Mouse (Mus musculus): ENCODE data around the gene Ndufs5.

Ndufs5 gene

GRCm38 (mm10) chr4:123712431-123712830 is 5.6 kb downstream of the Ndufs5 start:
- ChIA-PET POLR2A (interaction anchor here in 2 of 4 experiments (1.1 to 1.3 kb wide), 2 partner anchors 10 to 22 kb away, joined by 3 to 4 read pairs; no protein-coding TSS in a partner anchor), CTCF (no interaction called here)

- POLR2A ChIA-PET = interaction anchor here in 2 of 4 experiments (0.6 to 2.0 kb wide), 3 partner anchors 21 to 41 kb away, joined by 3 to 4 read pairs (median 4); no protein-coding TSS in a partner anchor
- CTCF ChIA-PET = no interaction called here
Observed at GRCm38 (mm10) chr4:123707340-123707739, 10.7 kb downstream of the Ndufs5 start.

GRCm38 (mm10) chr4:123705340-123705739 is 12.7 kb downstream of the Ndufs5 start:
- CTCF ChIA-PET = interaction anchor here in 1 of 4 experiments (0.7 to 0.9 kb wide), 2 partner anchors 16 to 39 kb away, joined by 3 read pairs; no protein-coding TSS in a partner anchor
- POLR2A ChIA-PET = interaction anchor here in 2 of 4 experiments (1.1 to 1.6 kb wide), 3 partner anchors 15 to 31 kb away, joined by 3 to 4 read pairs (median 3); no protein-coding TSS in a partner anchor

DNA sequence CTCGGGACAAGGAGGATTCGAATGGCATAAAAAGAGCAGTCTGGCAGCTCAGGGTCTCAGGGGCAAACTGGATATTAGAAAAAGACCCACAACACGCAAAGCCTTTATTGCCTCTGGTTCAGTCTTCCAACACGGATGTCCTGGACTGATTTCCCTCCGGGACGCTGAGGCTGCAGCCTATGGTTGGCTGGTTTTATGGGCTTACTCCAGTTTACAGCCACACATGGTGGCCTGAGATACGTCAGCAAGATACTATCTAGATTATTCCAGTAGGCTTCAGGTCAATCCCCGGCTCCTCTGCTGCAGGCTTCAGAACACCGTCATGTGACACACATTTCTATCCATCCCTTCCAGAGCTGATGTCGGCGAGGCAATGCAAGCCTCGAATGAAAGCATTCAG is 24.6 kb downstream of the Ndufs5 start:
- CTCF ChIA-PET = no interaction called here
- POLR2A ChIA-PET = interaction anchor here in 2 of 4 experiments (1.0 to 3.9 kb wide), 2 partner anchors 26 to 27 kb away, joined by 3 to 19 read pairs; no protein-coding TSS in a partner anchor

- CTCF ChIA-PET = no interaction called here
- POLR2A ChIA-PET = interaction anchor here in 2 of 4 experiments (0.8 to 3.9 kb wide), 8 partner anchors 11 to 108 kb away, joined by 3 to 22 read pairs (median 12); no protein-coding TSS in a partner anchor
Observed at GRCm38 (mm10) chr4:123692071-123692470, 25.9 kb downstream of the Ndufs5 start.

- CTCF ChIA-PET = interaction anchor here in 3 of 4 experiments (0.6 to 1.4 kb wide), 7 partner anchors 22 to 336 kb away, joined by 3 to 5 read pairs (median 3); no protein-coding TSS in a partner anchor
Observed at GRCm38 (mm10) chr4:123690311-123690710, 27.7 kb downstream of the Ndufs5 start.

GRCm38 (mm10) chr4:123687025-123687781 is 30.8 kb downstream of the Ndufs5 start:
- CTCF ChIA-PET = interaction anchor here in 1 of 4 experiments (1.3 kb wide), 1 partner anchor 20 kb away, joined by 3 read pairs; no protein-coding TSS in a partner anchor
- POLR2A ChIA-PET = interaction anchor here in 3 of 4 experiments (0.5 to 1.3 kb wide), 14 partner anchors 9 to 81 kb away, joined by 3 to 6 read pairs (median 3); no protein-coding TSS in a partner anchor

More at GRCm38 (mm10) chr4:123690311-123690710, 27.7 kb downstream of the Ndufs5 start:
- POLR2A ChIA-PET = interaction anchor here (0.7 to 3.9 kb wide), 46 partner anchors 11 to 358 kb away, joined by 3 to 22 read pairs (median 4); partner anchors contain the start of genes Akirin1 (in 1 of the 4) and Ndufs5 (in 1 of the 4)

DNA sequence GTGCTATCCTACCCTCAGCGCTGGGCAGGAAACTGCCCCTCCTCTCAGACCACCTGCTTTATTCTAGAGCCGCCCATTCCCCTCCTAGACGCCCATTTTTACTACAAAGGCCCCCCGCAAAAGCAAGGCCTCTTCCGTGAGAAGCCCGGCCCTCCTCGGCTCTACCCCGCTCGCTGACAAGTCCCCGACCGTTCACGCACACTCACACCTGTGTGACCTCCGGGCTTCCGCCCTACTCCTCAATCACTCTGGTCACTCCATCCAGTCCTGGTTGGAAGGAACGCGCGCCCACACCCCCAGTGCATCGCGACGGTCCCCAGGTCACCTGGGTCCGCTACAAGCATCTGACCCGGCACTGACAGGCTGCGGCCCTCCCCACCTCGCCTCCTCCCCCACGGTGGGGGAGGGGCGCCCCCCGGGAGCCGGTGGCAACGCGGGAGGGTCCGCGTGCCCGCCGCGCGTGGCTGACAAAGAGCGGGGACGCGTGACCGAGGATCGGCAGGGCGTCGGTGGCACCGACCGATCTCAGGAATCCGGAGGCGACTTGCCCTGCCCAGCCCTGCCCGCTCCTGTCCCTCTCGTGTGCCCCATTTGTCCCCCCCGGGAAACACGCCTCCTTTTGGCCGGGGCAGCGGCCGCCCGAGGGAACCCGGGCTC is 31.5 kb downstream of the Ndufs5 start:
- ChIA-PET CTCF (interaction anchor here in 2 of 4 experiments (0.8 to 1.3 kb wide), 3 partner anchors 11 to 99 kb away, joined by 3 read pairs; no protein-coding TSS in a partner anchor), POLR2A (interaction anchor here in 3 of 4 experiments (0.5 to 2.5 kb wide), 19 partner anchors 8 to 143 kb away, joined by 3 to 28 read pairs (median 5); no protein-coding TSS in a partner anchor)

DNA sequence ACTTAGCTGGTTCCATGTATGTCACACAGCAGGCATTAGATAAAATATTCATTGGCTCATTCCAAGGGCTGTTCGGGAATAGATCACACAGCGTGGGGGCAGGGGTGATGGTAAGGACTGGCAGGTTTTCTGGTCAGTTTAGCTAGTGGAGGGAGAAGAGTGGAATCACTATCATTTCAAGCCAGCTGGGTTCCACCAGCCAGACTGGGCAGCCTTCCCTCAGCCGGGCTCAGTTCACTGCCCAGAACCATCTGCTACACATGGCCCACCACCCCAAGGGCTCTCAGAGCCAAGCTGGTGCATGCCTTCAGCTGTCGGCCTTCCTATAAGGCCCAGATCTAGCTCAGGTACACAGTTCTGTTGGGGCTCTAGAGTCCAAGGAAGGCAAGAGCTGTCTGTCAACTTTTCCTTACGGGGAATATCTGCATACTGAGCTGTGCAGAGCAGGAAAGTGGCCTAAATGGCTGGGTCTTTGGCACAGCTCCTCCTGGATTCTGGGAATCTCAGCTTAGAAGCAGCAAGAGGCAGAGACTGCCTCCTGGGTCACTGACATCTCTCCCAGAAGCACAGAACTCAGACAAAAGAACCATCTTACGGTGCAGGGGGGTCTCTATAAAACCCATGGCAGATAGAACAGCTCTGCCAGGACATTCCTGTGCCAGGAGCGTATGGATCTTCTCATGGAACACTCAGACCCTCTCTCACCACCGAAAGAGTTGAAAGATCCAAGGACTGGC is 32.3 kb downstream of the Ndufs5 start:
- ChIA-PET POLR2A (interaction anchor here (0.5 to 2.5 kb wide), 33 partner anchors 9 to 218 kb away, joined by 3 to 28 read pairs (median 5); no protein-coding TSS in a partner anchor), CTCF (interaction anchor here in 2 of 4 experiments (0.5 to 1.2 kb wide), 3 partner anchors 10 to 98 kb away, joined by 3 read pairs; no protein-coding TSS in a partner anchor)

- CTCF ChIA-PET = interaction anchor here in 2 of 4 experiments (1.1 to 1.2 kb wide), 2 partner anchors 9 to 15 kb away, joined by 3 read pairs; no protein-coding TSS in a partner anchor
Observed at GRCm38 (mm10) chr4:123685046-123685445, 33.0 kb downstream of the Ndufs5 start.

GRCm38 (mm10) chr4:123684260-123684659 is 33.7 kb downstream of the Ndufs5 start, which contains the start of gene Macf1:
Gene Macf1 (minus strand): TSS chr4:123684360.
- POLR2A ChIA-PET = interaction anchor here in 2 of 4 experiments (0.7 to 2.5 kb wide), 13 partner anchors 8 to 524 kb away, joined by 3 to 28 read pairs (median 9); no protein-coding TSS in a partner anchor

More at GRCm38 (mm10) chr4:123685046-123685445, 33.0 kb downstream of the Ndufs5 start:
- POLR2A ChIA-PET = interaction anchor here in 3 of 4 experiments (0.5 to 2.5 kb wide), 28 partner anchors 9 to 132 kb away, joined by 3 to 28 read pairs (median 6); no protein-coding TSS in a partner anchor

DNA sequence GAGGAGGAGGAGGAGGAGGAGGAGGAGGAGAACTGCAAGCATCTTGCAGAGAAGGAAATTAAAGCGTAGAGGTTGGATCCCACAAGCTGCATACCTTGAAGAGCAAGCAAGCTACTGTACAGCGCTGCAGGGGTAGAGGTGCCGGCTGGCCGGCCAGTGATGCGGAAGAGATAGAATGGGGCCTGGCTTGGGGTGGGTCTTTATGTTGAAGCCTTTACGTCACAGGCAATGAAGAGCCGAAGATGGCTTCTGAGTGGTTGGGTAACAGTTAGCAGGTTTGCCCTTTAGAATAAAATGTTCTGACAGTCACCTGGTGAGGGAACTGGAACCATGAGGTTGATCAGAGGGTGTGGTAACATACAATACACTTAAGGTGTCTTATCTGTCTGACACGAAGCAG is 35.7 kb downstream of the Ndufs5 start:
- CTCF ChIA-PET = interaction anchor here in 1 of 4 experiments (1.1 kb wide), 1 partner anchor 142 kb away, joined by 3 read pairs; no protein-coding TSS in a partner anchor

More at GRCm38 (mm10) chr4:123684260-123684659, 33.7 kb downstream of the Ndufs5 start, which contains the start of gene Macf1:
- CTCF ChIA-PET = interaction anchor here in 1 of 4 experiments (1.1 kb wide), 1 partner anchor 15 kb away, joined by 3 read pairs; no protein-coding TSS in a partner anchor

GRCm38 (mm10) chr4:123680962-123681361 is 37.0 kb downstream of the Ndufs5 start:
- POLR2A ChIA-PET = interaction anchor here in 1 of 4 experiments (0.7 kb wide), 1 partner anchor 11 kb away, joined by 3 read pairs; no protein-coding TSS in a partner anchor
- CTCF ChIA-PET = no interaction called here

More for the DNA sequence above, 35.7 kb downstream of the Ndufs5 start:
- POLR2A ChIA-PET = interaction anchor here in 2 of 4 experiments (1.0 to 1.3 kb wide), 2 partner anchors 9 to 16 kb away, joined by 3 to 5 read pairs; no protein-coding TSS in a partner anchor

DNA sequence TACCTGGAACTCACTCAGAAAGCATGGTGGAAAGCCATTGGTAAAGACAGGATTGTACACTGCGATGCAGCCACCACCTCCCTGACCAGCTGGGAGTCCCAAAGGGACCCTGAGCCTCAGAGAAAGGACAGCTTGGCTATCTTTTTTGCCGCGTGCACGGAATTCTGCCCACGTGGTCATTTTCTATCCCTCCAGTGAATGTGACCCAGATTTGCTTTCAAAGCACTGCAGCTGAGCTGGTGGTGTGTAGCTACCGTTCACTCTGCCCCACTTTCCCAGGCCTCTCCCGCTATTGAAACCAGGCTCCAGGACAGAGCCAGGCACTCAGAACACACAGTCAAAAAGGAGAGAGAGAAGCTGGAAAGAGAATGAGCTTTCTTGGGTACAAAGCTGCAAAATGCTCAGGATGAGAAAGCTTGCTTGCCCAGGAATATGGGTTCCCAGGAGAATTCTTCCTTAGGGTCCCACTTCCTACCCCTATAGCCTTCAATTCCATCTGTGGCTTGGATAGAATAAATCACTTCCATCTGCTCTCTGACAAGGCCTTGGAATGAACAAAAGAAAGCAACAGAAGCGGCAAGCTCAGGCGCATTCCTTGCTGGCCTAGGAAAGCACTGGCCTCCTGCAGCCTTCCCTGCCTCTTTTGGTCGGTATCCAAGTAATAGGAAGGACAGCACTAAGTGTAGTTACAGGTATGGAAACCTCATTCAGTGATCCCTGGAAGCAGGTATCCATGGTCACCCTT is 40.8 kb downstream of the Ndufs5 start:
- ChIA-PET POLR2A (interaction anchor here (0.6 to 5.6 kb wide), 20 partner anchors 8 to 373 kb away, joined by 3 to 48 read pairs (median 4); partner anchors contain the start of genes Macf1 (in 1 of the 4) and Ndufs5 (in 1 of the 4)), CTCF (interaction anchor here in 3 of 4 experiments (0.5 to 1.3 kb wide), 5 partner anchors 10 to 608 kb away, joined by 3 to 9 read pairs (median 4); no protein-coding TSS in a partner anchor)

- POLR2A ChIA-PET = interaction anchor here in 3 of 4 experiments (0.6 to 8.4 kb wide), 32 partner anchors 8 to 126 kb away, joined by 3 to 322 read pairs (median 6); partner anchors contain the start of gene Macf1 (in 1 of the 3)
- CTCF ChIA-PET = interaction anchor here in 3 of 4 experiments (0.6 to 2.7 kb wide), 6 partner anchors 62 to 129 kb away, joined by 3 to 11 read pairs (median 6); no protein-coding TSS in a partner anchor
Observed at GRCm38 (mm10) chr4:123670598-123670997, 47.4 kb downstream of the Ndufs5 start.

DNA sequence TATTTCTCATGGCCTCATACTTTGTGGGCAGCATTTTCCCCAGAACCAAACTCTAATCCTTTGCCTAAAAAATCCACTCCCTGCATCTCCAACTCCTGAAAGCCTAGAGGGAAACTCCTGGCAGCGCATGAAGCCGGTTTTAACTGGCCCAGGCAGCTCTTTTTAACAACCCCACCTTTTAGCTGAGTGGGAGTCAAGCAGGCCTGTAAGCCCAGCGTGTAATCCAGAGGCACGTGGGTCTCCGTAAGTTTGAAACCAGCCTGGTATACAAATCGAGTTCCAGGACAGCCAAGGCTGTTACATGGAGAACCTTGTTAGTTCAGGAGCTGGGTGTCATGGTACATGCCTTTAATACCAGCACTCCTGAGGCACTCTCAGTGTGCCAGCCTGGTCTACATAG is 48.3 kb downstream of the Ndufs5 start:
- POLR2A ChIA-PET = interaction anchor here (0.6 to 8.4 kb wide), 53 partner anchors 7 to 233 kb away, joined by 3 to 322 read pairs (median 5); no protein-coding TSS in a partner anchor
- CTCF ChIA-PET = interaction anchor here (0.5 to 2.7 kb wide), 14 partner anchors 9 to 129 kb away, joined by 3 to 11 read pairs (median 4); partner anchors contain the start of gene Macf1 (in 1 of the 4)

All from embryonic stem cell, embryonic (primary cell).